Mouse (Mus musculus): ENCODE measurements around the gene Serac1. TPM values are rescaled to one million over a fixed set of nuclear protein-coding genes. Genes with fewer than 3 reads are reported as not detected.
A peak's percentile ranks its signal among the peaks of the same experiment; 100 is the strongest.

Serac1 gene
- polyA plus RNA-seq, 1 experiment: 4.1 TPM

- H3K36me3 ChIP-seq (ENCODE audit: control insufficient read depth, insufficient read depth, low read length): no peaks in the 10 kb centered on the region
- no peak for DNase-seq
- TF ChIP-seq POLR2A (IDR thresholded peaks at IDR 0.05; ENCODE audit: low read depth, low read length) (no peak), CTCF (conservative IDR thresholded peaks at IDR 0.05; ENCODE audit: insufficient read depth, insufficient read length, low read depth, low read length) (no peak)
- no peaks in the 10 kb centered on the region for H3K27me3 ChIP-seq (replicated peaks; ENCODE audit: control insufficient read depth, insufficient read depth, low read length)
- H3K27ac ChIP-seq (ENCODE audit: insufficient read depth, low read depth, low read length): no peak overlapping the region
- H3K4me1 ChIP-seq (ENCODE audit: control insufficient read depth, insufficient read depth, low read length): peaks cover 10% of the 10 kb centered on the region
- H3K4me3 ChIP-seq (ENCODE audit: insufficient read depth, low read depth, low read length): no peak overlapping the region
- WGBS: 87% methylated on average over 5 of the region's 5 CpGs
These were observed 72.3 kb downstream of the Serac1 start for GRCm38 (mm10) chr17:6007101-6007780.

- Histone ChIP-seq H3K36me3 (ENCODE audit: control insufficient read depth, insufficient read depth, low read length) (no peaks in the 10 kb centered on the region), H3K27me3 (replicated peaks; ENCODE audit: control insufficient read depth, insufficient read depth, low read length) (no peaks in the 10 kb centered on the region), H3K27ac (ENCODE audit: insufficient read depth, low read depth, low read length) (peak overlapping the region; percentile 21; the same call in 1 of the 2 replicates), H3K4me1 (ENCODE audit: control insufficient read depth, insufficient read depth, low read length) (peaks cover 10% of the 10 kb centered on the region), H3K4me3 (ENCODE audit: insufficient read depth, low read depth, low read length) (no peak overlapping the region)
- DNase-seq: peak; percentile 86
- TF ChIP-seq CTCF (conservative IDR thresholded peaks at IDR 0.05; ENCODE audit: insufficient read depth, insufficient read length, low read depth, low read length): peak; percentile 22; the same call in 1 of the 2 replicates
- TF ChIP-seq POLR2A (IDR thresholded peaks at IDR 0.05; ENCODE audit: low read depth, low read length): no peak
- WGBS: 34% methylated on average over 14 of the region's 14 CpGs
These were observed 73.7 kb downstream of the Serac1 start for GRCm38 (mm10) chr17:6005638-6006471.

- H3K4me1 ChIP-seq (ENCODE audit: control insufficient read depth, insufficient read depth, low read length): peaks cover 10% of the 10 kb centered on the region
- H3K27me3 ChIP-seq (replicated peaks; ENCODE audit: control insufficient read depth, insufficient read depth, low read length): no peaks in the 10 kb centered on the region
- H3K27ac ChIP-seq (ENCODE audit: insufficient read depth, low read depth, low read length): peak overlapping the region; percentile 21; the same call in 1 of the 2 replicates
- TF ChIP-seq CTCF (conservative IDR thresholded peaks at IDR 0.05; ENCODE audit: insufficient read depth, insufficient read length, low read depth, low read length): no peak
- DNase-seq: no peak
- H3K4me3 ChIP-seq (ENCODE audit: insufficient read depth, low read depth, low read length): no peak overlapping the region
- H3K36me3 ChIP-seq (ENCODE audit: control insufficient read depth, insufficient read depth, low read length): no peaks in the 10 kb centered on the region
- 16% methylated on average over 14 of the region's 14 CpGs for WGBS
These were observed 74.3 kb downstream of the Serac1 start for GRCm38 (mm10) chr17:6005246-6005637.

GRCm38 (mm10) chr17:6003661-6004060 lies 75.9 kb downstream of the Serac1 start:
- Histone ChIP-seq H3K27me3 (replicated peaks; ENCODE audit: control insufficient read depth, insufficient read depth, low read length) (no peaks in the 10 kb centered on the region), H3K27ac (ENCODE audit: insufficient read depth, low read depth, low read length) (no peak overlapping the region), H3K4me1 (ENCODE audit: control insufficient read depth, insufficient read depth, low read length) (peaks cover 10% of the 10 kb centered on the region), H3K36me3 (ENCODE audit: control insufficient read depth, insufficient read depth, low read length) (no peaks in the 10 kb centered on the region), H3K4me3 (ENCODE audit: insufficient read depth, low read depth, low read length) (no peak overlapping the region)
- no peak for TF ChIP-seq CTCF (conservative IDR thresholded peaks at IDR 0.05; ENCODE audit: insufficient read depth, insufficient read length, low read depth, low read length)
- TF ChIP-seq POLR2A (IDR thresholded peaks at IDR 0.05; ENCODE audit: low read depth, low read length): no peak
- 88% methylated on average over 6 of the region's 6 CpGs for WGBS
- no peak for DNase-seq

GRCm38 (mm10) chr17:6002563-6002962 lies 77.0 kb downstream of the Serac1 start:
- no peaks in the 10 kb centered on the region for H3K36me3 ChIP-seq (ENCODE audit: control insufficient read depth, insufficient read depth, low read length)
- no peak for DNase-seq
- TF ChIP-seq POLR2A (IDR thresholded peaks at IDR 0.05; ENCODE audit: low read depth, low read length): no peak

GRCm38 (mm10) chr17:6001836-6002235 lies 77.7 kb downstream of the Serac1 start:
- TF ChIP-seq CTCF (conservative IDR thresholded peaks at IDR 0.05; ENCODE audit: insufficient read depth, insufficient read length, low read depth, low read length) (no peak), POLR2A (IDR thresholded peaks at IDR 0.05; ENCODE audit: low read depth, low read length) (no peak)
- Histone ChIP-seq H3K4me3 (ENCODE audit: insufficient read depth, low read depth, low read length) (no peak overlapping the region), H3K36me3 (ENCODE audit: control insufficient read depth, insufficient read depth, low read length) (no peaks in the 10 kb centered on the region), H3K27me3 (replicated peaks; ENCODE audit: control insufficient read depth, insufficient read depth, low read length) (no peaks in the 10 kb centered on the region), H3K27ac (ENCODE audit: insufficient read depth, low read depth, low read length) (no peak overlapping the region), H3K4me1 (ENCODE audit: control insufficient read depth, insufficient read depth, low read length) (peaks cover 16% of the 10 kb centered on the region)
- 67% methylated on average over 7 of the region's 7 CpGs for WGBS
- no peak for DNase-seq

More at GRCm38 (mm10) chr17:6002563-6002962, 77.0 kb downstream of the Serac1 start:
- peaks cover 10% of the 10 kb centered on the region for H3K4me1 ChIP-seq (ENCODE audit: control insufficient read depth, insufficient read depth, low read length)
- H3K4me3 ChIP-seq (ENCODE audit: insufficient read depth, low read depth, low read length): no peak overlapping the region
- 97% methylated on average over 6 of the region's 6 CpGs for WGBS
- H3K27me3 ChIP-seq (replicated peaks; ENCODE audit: control insufficient read depth, insufficient read depth, low read length): no peaks in the 10 kb centered on the region
- no peak overlapping the region for H3K27ac ChIP-seq (ENCODE audit: insufficient read depth, low read depth, low read length)

- no peak for DNase-seq
- no peak overlapping the region for H3K27ac ChIP-seq (ENCODE audit: insufficient read depth, low read depth, low read length)
- WGBS: 83% methylated on average over 6 of the region's 6 CpGs
These were observed 78.2 kb downstream of the Serac1 start for GRCm38 (mm10) chr17:6001389-6001788.

More at GRCm38 (mm10) chr17:6001389-6001788, 78.2 kb downstream of the Serac1 start:
- peaks cover 14% of the 10 kb centered on the region for H3K4me1 ChIP-seq (ENCODE audit: control insufficient read depth, insufficient read depth, low read length)
- H3K27me3 ChIP-seq (replicated peaks; ENCODE audit: control insufficient read depth, insufficient read depth, low read length): no peaks in the 10 kb centered on the region
- H3K4me3 ChIP-seq (ENCODE audit: insufficient read depth, low read depth, low read length): no peak overlapping the region
- no peaks in the 10 kb centered on the region for H3K36me3 ChIP-seq (ENCODE audit: control insufficient read depth, insufficient read depth, low read length)
- TF ChIP-seq CTCF (conservative IDR thresholded peaks at IDR 0.05; ENCODE audit: insufficient read depth, insufficient read length, low read depth, low read length): no peak
- TF ChIP-seq POLR2A (IDR thresholded peaks at IDR 0.05; ENCODE audit: low read depth, low read length): no peak
